Mouse (Mus musculus) adrenal gland (tissue): ENCODE measurements around the gene Glcci1.
"Not testable (repeated sequence)": the region's sequence is repeated elsewhere in the genome, so short reads cannot be mapped to it uniquely, and the experiment has no call there.

Experiments used
- intact Hi-C: fragments of 180-260 bp; cut with DNase I; formaldehyde crosslinking; loops from one replicate; pipeline ENCODE4 v1.15.1; 2025

Glcci1 gene

DNA sequence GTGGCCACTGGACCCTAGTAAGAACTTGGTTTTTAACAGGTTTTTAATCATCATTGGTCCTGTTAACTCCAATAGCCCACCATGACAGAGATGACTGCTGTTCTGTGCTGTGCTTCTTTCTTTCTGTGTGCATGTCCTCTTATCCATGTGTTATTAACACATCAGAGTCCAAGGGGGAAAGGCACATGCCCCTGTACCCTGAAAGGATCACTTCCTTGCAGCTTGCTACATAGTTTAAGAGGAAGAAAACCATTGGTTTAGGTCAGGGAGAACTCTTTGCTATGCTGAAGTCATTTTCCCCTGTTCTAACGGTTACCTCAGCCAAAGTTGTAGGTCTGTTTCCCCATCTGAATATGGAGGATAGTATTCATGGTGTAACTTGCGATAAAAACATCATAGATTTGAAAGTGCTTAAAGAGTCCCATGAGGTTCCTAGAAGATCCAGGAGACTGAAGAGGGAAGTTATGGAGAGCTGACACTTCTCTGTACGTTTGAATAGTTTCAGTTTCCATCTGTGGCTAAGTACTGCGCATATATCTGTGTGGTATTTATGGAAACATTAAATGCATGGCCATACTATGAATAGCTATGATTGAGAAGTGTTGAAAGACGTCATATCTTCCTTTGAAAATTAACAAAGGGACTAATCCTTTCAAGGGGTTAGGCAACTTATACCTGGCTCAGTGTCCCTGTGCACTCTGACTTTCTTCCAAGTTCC lies 14.1 kb upstream of the Glcci1 start:
- intact Hi-C loops: no loop called here

DNA sequence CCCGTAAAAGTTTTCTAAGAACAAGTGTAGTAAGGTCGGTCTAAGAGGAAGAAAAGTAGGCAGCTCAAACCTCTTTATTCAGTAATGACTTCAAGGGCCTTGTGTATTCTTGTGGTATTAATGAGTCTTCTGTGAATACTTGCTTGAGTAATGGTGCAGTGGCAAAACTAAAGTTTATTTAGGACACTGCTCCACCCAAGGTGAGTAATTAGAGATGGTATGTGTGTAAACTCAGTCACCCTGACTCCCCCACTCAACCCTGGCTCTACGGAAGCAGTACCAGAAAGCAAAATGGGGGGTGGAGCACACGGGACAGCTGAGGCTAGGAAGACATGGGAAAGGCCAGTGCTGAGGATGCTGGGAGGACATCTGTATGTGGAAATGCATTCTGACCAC lies 13.6 kb upstream of the Glcci1 start:
- intact Hi-C loops: no loop called here

GRCm38 (mm10) chr6:8497234-8497867 lies 12.0 kb upstream of the Glcci1 start:
- intact Hi-C loops: no loop called here

GRCm38 (mm10) chr6:8497868-8498257 lies 11.5 kb upstream of the Glcci1 start:
- intact Hi-C loops: no loop called here

GRCm38 (mm10) chr6:8498961-8499360 lies 10.4 kb upstream of the Glcci1 start:
- intact Hi-C loops: no loop called here

GRCm38 (mm10) chr6:8503953-8504352 lies 5.4 kb upstream of the Glcci1 start:
- intact Hi-C loops: no loop called here

GRCm38 (mm10) chr6:8504521-8505228 lies 4.7 kb upstream of the Glcci1 start:
- intact Hi-C loops: loop anchor here (5.0 kb wide), 1 partner anchor 242 kb away; no protein-coding TSS in a partner anchor

GRCm38 (mm10) chr6:8506631-8507030 lies 2.8 kb upstream of the Glcci1 start:
- intact Hi-C loops: loop anchor here (5.0 kb wide), 1 partner anchor 244 kb away; no protein-coding TSS in a partner anchor

GRCm38 (mm10) chr6:8508883-8509536 lies 390 bp upstream of the Glcci1 start:
- intact Hi-C loops: loop anchor here (5.0 kb wide), 1 partner anchor 247 kb away; no protein-coding TSS in a partner anchor

DNA sequence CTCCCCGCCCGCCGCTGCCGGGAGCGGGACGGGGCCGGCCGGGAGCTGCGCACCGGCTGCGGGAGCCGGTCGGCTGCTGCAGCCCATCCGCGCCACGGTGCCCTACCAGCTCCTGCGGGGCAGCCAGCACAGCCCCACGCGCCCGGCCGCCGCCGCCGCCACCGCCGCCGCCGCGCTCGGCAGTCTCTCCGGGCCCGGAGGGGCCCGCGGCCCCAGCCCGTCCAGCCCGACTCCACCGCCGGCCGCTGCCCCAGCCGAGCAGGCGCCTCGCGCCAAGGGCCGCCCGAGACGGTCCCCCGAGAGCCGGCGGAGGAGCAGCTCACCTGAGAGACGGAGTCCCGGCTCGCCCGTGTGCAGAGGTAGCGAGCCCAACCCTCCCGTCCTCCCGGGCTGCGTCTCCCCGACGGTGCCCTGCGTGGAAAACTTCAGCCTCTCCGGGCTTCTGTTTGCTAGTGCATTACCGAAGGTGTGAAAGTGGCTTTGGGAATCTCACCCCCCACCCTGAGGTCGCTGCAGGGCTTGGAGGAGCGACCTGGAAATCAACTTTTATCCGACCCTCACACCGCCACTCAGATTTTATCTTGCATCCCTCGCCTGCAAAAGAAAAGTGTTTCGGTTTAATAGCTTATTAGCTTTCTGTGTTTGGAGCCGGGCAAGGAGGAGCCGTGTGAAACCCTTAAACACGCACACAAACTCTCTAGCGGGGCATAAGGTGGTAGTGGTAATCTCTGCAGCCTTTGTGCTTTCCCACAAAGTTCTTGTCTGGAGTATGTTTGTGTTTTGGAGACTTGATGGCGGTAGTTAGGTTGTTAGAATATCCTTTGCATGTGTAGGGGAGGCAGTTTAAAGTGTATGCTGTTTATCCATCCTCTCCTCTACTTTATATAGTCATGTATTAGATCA lies 812 bp downstream of the Glcci1 start:
- intact Hi-C loops: loop anchor here (2.0 to 5.0 kb wide), 2 partner anchors 223 to 248 kb away; no protein-coding TSS in a partner anchor

GRCm38 (mm10) chr6:8510864-8511428 lies 1.5 kb downstream of the Glcci1 start:
- intact Hi-C loops: loop anchor here (2.0 kb wide), 1 partner anchor 222 kb away; no protein-coding TSS in a partner anchor

GRCm38 (mm10) chr6:8511447-8511846 lies 2.0 kb downstream of the Glcci1 start:
- intact Hi-C loops: loop anchor here (2.0 kb wide), 1 partner anchor 221 kb away; no protein-coding TSS in a partner anchor

- intact Hi-C loops: no loop called here
Measured at GRCm38 (mm10) chr6:8512416-8512815, 3.0 kb downstream of the Glcci1 start.

DNA sequence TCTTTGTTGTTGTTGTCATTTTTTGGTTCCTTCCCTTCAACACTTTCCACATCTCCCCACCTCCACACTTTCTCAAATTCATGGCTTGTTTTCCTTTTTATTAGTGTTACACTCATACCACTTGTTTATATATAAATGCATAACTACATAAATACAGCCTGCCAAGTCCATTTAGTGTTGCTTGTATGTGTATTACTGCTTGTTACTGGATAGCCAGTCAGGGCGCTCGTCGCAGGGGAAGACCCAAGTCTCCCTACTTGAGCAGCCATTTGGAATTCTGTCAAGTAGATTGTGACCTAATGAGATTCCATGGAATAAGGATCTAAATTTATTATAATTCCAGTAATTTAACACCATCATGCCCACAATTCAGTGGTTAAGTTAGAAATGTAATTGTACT lies 10.3 kb downstream of the Glcci1 start:
- intact Hi-C loops: no loop called here

- intact Hi-C loops: no loop called here
Measured at GRCm38 (mm10) chr6:8521231-8521630, 11.8 kb downstream of the Glcci1 start.

DNA sequence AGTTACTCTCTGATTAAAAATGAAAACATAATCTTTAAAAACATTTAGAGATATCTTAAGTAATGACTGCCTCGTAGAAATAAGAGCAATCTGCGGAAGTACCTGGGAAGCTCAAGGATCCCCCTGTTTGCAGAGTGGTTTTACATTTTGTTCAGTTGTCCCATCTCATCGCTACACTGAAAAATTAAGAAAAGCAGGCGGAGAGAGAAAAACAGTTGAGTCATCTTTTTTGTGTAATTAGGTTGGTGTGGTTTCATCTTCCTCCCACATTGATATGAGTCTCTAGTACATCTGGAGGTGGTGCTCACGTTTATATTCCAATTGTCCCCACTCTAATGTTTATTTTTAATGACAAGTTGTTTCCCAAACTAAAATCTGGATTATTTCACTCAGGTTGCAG lies 15.3 kb downstream of the Glcci1 start:
- intact Hi-C loops: no loop called here

GRCm38 (mm10) chr6:8531104-8531894 lies 21.9 kb downstream of the Glcci1 start:
- intact Hi-C loops: no loop called here

- intact Hi-C loops: no loop called here
Measured at GRCm38 (mm10) chr6:8536944-8537343, 27.5 kb downstream of the Glcci1 start.

DNA sequence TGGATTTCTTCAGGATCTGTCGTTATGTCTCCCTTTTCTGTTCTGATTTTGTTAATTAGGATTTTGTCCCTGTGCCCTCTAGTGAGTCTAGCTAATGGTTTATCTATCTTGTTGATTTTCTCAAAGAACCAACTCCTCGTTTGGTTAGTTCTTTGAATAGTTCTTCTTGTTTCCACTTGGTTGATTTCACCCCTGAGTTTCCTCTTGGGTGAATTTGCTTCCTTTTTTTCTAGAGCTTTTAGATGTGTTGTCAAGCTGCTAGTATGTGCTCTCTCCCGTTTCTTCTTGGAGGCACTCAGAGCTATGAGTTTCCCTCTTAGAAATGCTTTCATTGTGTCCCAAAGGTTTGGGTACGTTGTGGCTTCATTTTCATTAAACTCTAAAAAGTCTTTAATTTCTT lies 32.1 kb downstream of the Glcci1 start:
- intact Hi-C loops: not testable (repeated sequence)
